Mouse (Mus musculus) intestine, embryonic 15.5 days (tissue): ENCODE measurements at regions not wholly inside any gene's neighbourhood (a gene's known extent, or its start where the extent isn't known, plus 50 kb on each side); places are given as distances from the start of the nearest gene placed in this dataset.

ENCODE experiments used
- ATAC-seq: fragments of 200-750 bp; cut with Nextera tagmentation; 2 replicates; pipeline ENCODE4 v1.8.0; 2017; ENCODE audit warnings: moderate TSS enrichment, moderate library complexity
- H3K27ac ChIP-seq: fragments of 300-500 bp; sonication (generic); 2 replicates; pipeline ENCODE4 v1.5.1; 2015; ENCODE audit warnings: mild to moderate bottlenecking, inconsistent platforms
- H3K27me3 ChIP-seq: fragments of 300-500 bp; sonication (generic); replicated peaks from 2 replicates; pipeline ENCODE4 v1.6.1; 2015; ENCODE audit warnings: inconsistent platforms
- H3K36me3 ChIP-seq: fragments of 300-500 bp; sonication (generic); 2 replicates; pipeline ENCODE4 v1.6.1; 2015; ENCODE audit warnings: inconsistent platforms
- H3K4me1 ChIP-seq: fragments of 300-500 bp; sonication (generic); replicated peaks from 2 replicates; pipeline ENCODE4 v1.6.1; 2015; ENCODE audit warnings: inconsistent platforms
- H3K4me2 ChIP-seq: fragments of 300-500 bp; sonication (generic); replicated peaks from 2 replicates; pipeline ENCODE4 v1.6.1; 2015; ENCODE audit warnings: mild to moderate bottlenecking, inconsistent platforms
- H3K4me3 ChIP-seq: fragments of 300-500 bp; sonication (generic); replicated peaks from 2 replicates; pipeline ENCODE4 v1.5.1; 2015; ENCODE audit warnings: inconsistent platforms
- H3K9ac ChIP-seq: fragments of 300-500 bp; sonication (generic); 2 replicates; pipeline ENCODE4 v1.6.1; 2015; ENCODE audit warnings: inconsistent platforms
- H3K9me3 ChIP-seq: fragments of 300-500 bp; sonication (generic); 2 replicates; pipeline ENCODE4 v1.6.1; 2016; ENCODE audit warnings: inconsistent platforms
- WGBS: fragments of 180-500 bp; shearing (Covaris S2); methylation state at CpG from one replicate; pipeline ENCODE4 v1.1.7; 2015; 5-methylcytosine and 5-hydroxymethylcytosine counted together

- Histone ChIP-seq H3K36me3 (no peaks in the 10 kb centered on the region), H3K9me3 (no peaks in the 10 kb centered on the region), H3K4me3 (no peak overlapping the region), H3K27ac (no peak overlapping the region), H3K4me2 (no peak overlapping the region), H3K27me3 (no peaks in the 10 kb centered on the region), H3K4me1 (no peaks in the 10 kb centered on the region), H3K9ac (no peak overlapping the region)
- no peak for ATAC-seq
- 70% methylated on average over 3 of the region's 3 CpGs for WGBS
Measured at GRCm38 (mm10) chr8:54465458-54466102, 63.8 kb upstream of the Asb5 start.
